Mouse (Mus musculus) CD8-positive naive resting alpha-beta T cell, adult 2 months (primary cell): ENCODE results near the gene Zbtb16.

Experiments used
- DNase-seq, 2 experiments: peaks; one replicate each; pipeline ENCODE4 v3.0.0; 2022; ENCODE audit warnings: low read depth in 2 of 2, low spot score in 2 of 2

Gene Zbtb16

GRCm38 (mm10) chr9:48826377-48826889 lies 9.6 kb downstream of the Zbtb16 start:
- no peak for DNase-seq

GRCm38 (mm10) chr9:48824533-48825130 lies 11.4 kb downstream of the Zbtb16 start:
- DNase-seq = no peak

GRCm38 (mm10) chr9:48823851-48824250 lies 12.2 kb downstream of the Zbtb16 start:
- no peak for DNase-seq

GRCm38 (mm10) chr9:48823319-48823705 lies 12.7 kb downstream of the Zbtb16 start:
- DNase-seq = no peak

DNA sequence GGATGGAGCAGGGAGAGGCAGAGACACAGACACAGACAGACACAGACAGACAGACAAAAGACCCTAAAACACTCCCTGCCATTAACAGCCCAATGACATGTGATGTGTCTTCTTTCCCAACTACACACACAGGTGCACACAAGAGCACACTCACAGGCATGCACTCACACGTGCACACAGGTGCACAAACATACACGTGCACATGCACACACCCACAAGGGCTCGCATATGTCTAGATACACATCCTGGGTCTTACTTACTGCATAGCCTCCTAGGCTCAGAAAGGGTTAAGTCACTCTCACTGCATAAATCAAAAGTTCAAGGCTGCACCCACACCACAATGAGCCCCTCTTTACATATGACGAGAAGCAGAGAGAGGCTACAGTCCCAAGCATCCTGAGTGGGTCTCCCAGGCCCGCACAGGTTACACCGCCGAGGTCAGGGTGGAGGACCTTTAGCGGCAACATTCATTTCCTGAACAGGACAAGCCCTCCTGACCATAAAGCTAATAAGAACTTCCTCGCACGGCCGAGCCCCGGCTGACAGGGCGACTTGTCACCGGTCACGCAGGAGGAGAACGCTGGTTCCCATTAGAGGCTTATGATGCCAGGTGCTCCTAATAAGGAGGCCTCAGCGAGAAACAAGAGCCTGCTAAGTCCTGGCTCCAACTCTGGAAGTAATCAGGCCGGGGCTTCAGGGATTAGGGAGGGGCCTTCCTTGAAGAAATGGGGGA lies 13.3 kb downstream of the Zbtb16 start:
- DNase-seq = no peak

DNA sequence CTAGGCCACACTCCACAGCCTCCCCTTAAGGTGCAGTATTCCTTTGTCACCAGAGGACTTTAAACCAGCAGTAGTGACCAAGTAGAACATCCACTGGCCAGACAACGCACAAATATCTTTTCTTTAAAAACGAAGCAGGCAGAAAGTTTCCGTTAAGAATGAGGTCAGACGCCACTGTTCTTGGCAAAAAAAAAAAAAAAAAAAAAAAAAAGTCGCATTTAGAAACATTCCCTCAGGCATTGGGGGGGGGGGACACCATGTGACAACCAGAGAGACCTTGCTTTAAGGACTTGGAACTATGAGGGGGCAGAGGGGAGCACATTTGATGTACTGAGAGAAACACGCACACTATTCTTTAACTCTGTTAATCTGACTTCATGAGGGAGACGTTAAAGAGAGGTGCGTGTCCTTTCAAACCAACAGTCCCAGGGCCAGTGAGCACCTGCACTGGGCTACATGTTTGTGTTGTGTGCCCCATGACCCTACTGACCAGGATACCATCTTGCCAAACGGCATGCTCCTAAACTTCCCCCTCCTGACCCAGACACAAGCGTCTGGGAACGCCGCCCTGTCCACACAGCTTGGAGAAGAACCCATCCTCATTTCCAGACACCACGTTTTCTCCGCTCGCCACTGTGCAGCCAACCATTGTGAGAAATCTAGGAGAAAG lies 14.0 kb downstream of the Zbtb16 start:
- no peak for DNase-seq

- no peak for DNase-seq
Measured at GRCm38 (mm10) chr9:48821431-48821830, 14.6 kb downstream of the Zbtb16 start.

DNA sequence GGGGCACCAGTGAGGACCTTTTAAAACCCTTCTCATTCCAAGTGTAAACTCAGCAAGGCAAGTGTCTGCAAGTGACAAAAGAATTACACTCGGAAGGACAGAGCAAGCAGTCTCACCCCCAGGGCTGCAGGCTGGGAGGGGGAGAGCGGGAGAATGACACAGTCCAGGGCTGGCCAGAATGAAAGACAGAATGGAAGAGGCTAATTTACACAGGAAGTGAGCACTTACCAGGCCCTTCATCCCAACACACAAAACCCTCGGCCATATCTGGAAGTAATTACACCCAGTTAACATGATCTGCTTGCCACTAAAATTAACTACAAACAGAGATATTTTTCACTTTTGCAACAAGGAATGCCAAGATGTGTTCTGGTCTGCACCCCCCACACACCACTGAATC lies 15.2 kb downstream of the Zbtb16 start:
- no peak for DNase-seq

DNA sequence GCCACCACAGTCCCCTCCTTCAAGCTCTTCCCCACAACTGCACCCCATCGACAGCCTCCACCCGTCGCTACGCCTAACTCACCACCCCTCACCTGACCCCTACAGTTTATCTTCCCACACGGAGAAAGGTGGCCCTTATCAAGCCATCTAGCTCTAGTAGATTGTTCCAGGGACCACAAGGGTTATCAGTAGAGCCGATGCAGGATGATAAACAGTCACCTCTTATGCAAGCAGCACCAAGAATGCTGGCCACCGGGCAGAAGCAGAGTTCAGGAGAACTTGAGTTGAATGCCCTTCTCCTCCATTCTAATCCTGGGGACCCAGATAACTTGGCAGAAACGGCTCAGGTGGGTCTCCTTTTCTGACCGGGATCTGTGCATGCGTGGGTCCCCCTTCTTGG lies 16.3 kb downstream of the Zbtb16 start:
- no peak for DNase-seq

DNA sequence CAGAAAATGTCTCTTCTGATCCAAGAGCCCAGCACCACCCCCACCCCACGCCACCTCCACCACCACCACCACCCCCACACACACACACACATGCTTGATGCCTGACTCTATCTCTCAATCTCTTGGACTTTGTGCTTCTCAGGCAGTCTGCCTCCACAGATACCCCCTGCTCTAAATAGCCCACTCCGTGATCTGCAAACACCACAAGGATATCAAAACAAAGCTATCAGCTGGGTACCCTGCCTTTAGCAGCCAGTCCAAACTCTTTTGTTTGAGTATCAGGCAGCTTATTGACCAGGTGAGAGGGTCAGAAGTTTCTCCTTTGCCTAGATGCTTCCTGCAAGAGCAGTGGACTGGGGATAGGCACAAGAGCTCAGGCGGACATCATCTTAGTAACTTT lies 16.9 kb downstream of the Zbtb16 start:
- DNase-seq = no peak

DNA sequence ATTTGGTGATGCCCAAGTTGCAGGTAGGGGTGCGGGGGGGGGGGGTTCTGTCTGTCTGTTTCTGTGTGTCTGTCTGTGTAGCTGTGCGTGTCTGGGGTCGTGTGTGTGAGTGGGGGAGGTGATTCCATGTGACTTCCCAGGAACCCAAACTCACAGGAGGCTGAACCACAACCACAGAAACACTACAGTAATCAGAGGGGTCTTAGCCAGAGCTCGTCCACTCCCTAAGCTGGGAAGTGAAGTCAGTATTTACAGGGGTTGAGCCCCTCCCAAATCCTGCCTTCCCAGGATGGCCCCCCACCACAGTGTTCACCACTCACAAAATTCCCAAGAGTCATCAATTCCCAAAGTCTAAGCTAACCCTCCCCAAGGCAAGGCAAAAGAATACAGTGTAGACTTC lies 18.1 kb downstream of the Zbtb16 start:
- no peak for DNase-seq

- no peak for DNase-seq
Measured at GRCm38 (mm10) chr9:48817399-48817793, 18.6 kb downstream of the Zbtb16 start.

- DNase-seq = no peak
Measured at GRCm38 (mm10) chr9:48816678-48817398, 19.2 kb downstream of the Zbtb16 start.

DNA sequence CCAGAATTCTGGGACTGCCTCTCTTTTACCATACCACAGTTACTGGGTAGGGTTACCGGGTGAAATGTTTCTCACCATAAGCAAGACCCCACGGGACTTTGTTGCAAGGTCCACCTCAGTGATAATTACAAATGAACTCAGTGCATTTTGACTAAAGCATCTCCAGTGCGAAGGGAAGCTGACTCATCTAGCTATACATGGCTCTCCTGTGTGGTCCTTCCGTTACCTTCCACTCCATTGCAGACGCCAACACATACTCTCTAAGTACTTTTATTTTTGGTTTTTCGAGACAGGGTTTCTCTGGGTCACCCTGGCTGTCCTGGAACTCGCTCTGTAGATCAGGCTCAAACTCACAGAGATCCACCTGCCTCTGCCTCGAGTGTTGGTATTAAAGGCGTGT lies 19.9 kb downstream of the Zbtb16 start:
- DNase-seq = no peak

- no peak for DNase-seq
Measured at GRCm38 (mm10) chr9:48814881-48815495, 21.0 kb downstream of the Zbtb16 start.

- DNase-seq = no peak
Measured at GRCm38 (mm10) chr9:48813960-48814880, 21.8 kb downstream of the Zbtb16 start.

DNA sequence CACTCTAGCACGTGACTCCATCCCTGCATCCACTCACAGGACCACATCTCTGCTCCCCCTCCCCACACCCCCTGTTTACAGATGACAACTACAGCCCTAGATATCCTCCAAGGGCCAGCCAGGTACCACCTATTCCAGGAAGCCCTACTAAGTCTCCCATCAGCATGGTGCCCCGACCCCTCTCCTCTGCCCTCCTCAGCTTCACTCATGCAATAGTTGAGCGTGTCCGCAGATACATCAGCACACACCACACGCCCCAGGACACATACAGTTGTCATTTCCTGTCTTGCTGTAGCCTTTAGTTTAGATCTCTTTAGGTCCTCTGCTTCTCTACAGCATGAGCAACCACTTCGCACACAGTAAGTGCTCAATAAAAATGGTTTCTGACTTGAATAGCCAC lies 23.7 kb downstream of the Zbtb16 start:
- no peak for DNase-seq

DNA sequence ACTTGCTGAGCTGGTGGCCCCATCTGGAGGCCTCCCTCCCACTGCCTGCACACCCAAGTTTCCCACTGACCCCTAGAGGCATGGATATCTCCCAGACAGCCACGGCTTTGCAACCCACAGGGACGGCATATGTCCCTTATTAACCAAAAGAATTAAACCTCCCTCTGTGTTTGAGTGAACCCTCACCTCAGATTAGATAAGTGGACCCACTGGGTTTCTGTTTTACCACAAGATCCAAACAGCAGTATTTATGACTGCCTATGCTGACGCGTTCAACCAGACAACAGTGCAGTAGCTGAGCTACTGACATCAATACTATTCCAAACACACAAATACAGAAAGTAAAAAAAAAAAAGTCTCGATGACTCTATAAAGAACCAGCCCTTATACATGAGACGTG lies 29.4 kb downstream of the Zbtb16 start:
- no peak for DNase-seq

DNA sequence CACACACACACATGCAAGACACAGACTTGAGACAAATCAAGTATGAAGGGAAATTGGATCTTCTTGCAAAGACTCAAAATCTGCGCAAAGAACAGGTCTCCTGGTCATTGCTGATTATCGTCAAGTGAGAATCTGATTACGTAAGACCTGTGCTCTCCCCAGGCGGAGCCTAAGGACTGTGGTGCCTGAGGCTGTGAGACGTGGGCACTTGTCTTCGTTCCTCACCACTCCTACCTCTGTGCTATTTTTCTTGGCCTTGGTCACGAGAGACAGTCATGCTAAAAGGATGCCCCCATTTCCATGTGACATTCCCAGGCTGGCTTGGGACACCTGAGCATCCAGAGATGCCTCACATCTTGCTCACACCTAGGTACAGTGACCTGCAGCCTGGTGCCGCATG lies 30.2 kb downstream of the Zbtb16 start:
- no peak for DNase-seq

GRCm38 (mm10) chr9:48804509-48804908 lies 31.5 kb downstream of the Zbtb16 start:
- no peak for DNase-seq
